Mouse (Mus musculus) midbrain, embryonic 11.5 days (tissue): ENCODE measurements around the gene Ncstn. TPM values are rescaled to one million over a fixed set of nuclear protein-coding genes. Genes with fewer than 3 reads are reported as not detected.

Experiments
- ATAC-seq: fragments of 200-750 bp; cut with Nextera tagmentation; 2 replicates; pipeline ENCODE4 v1.8.0; 2017; ENCODE audit warnings: moderate TSS enrichment, moderate library complexity; ENCODE audit not compliant: low FRiP score
- DNase-seq: peaks from one replicate; pipeline ENCODE4 v3.0.0; 2015; ENCODE audit warnings: low spot score; ENCODE audit errors: missing footprints
- H3K27ac ChIP-seq: fragments of 300-500 bp; sonication (generic); 2 replicates; pipeline ENCODE4 v1.5.1; 2014; ENCODE audit warnings: low read depth, low read length
- H3K27me3 ChIP-seq: fragments of 300-500 bp; sonication (generic); 2 replicates; pipeline ENCODE4 v1.6.1; 2014; ENCODE audit warnings: mild to moderate bottlenecking, low read length, moderate library complexity, mixed read lengths; ENCODE audit not compliant: control insufficient read depth, insufficient read depth
- H3K36me3 ChIP-seq: fragments of 300-500 bp; sonication (generic); 2 replicates; pipeline ENCODE4 v1.6.1; 2014; ENCODE audit warnings: mild to moderate bottlenecking, low read length, moderate library complexity, mixed read lengths; ENCODE audit not compliant: control insufficient read depth, insufficient read depth
- H3K4me1 ChIP-seq: fragments of 300-500 bp; sonication (generic); 2 replicates; pipeline ENCODE4 v1.6.1; 2014; ENCODE audit warnings: low read length; ENCODE audit not compliant: control insufficient read depth, insufficient read depth
- H3K4me2 ChIP-seq: fragments of 300-500 bp; sonication (generic); 2 replicates; pipeline ENCODE4 v1.6.1; 2014; ENCODE audit warnings: mild to moderate bottlenecking, moderate library complexity
- H3K4me3 ChIP-seq: fragments of 300-500 bp; sonication (generic); 2 replicates; pipeline ENCODE4 v1.5.1; 2014; ENCODE audit warnings: low read depth, low read length
- H3K9ac ChIP-seq: fragments of 300-500 bp; sonication (generic); 2 replicates; pipeline ENCODE4 v1.6.1; 2014; ENCODE audit warnings: low read length
- H3K9me3 ChIP-seq: fragments of 300-500 bp; sonication (generic); 2 replicates; pipeline ENCODE4 v1.6.1; 2016; ENCODE audit warnings: low read length; ENCODE audit not compliant: control insufficient read depth
- WGBS: fragments of 180-500 bp; shearing (Covaris S2); extraction: QIAGEN DNeasy Blood & Tissue Kit; methylation state at CpG from one replicate; pipeline ENCODE4 v1.1.7; 2014; 5-methylcytosine and 5-hydroxymethylcytosine counted together
- polyA plus RNA-seq: library from polyadenylated mRNA; unstranded; fragments of >200 nt; fragmentation: Nextera tagmentation; extraction: Ambion mirVana; gene quantifications from 2 replicates; pipeline ENCODE4 v1.2.1, GENCODE M21; 2014

The Ncstn gene
- polyA plus RNA-seq = 107 and 108 TPM in 2 replicates

GRCm38 (mm10) chr1:172082101-172082898 is at the start of gene Ncstn, which contains the start of gene Copa:
Gene Ncstn (minus strand): TSS chr1:172082795.
Gene Copa (plus strand): TSS chr1:172082529.
- H3K4me3 ChIP-seq = peak within 1 kb of the TSS; percentile 81
- peaks cover 9% of the 10 kb centered on the region for H3K4me1 ChIP-seq
- ATAC-seq (peak; percentile 97), DNase-seq (peak; percentile 99)
- WGBS = under 1% methylated on average over 40 of the region's 40 CpGs
- H3K27me3 ChIP-seq = no peaks in the 10 kb centered on the region
- peak within 1 kb of the TSS; percentile 40 for H3K27ac ChIP-seq
- peak within 1 kb of the TSS; percentile 53 for H3K4me2 ChIP-seq
- no peaks in the 10 kb centered on the region for H3K9me3 ChIP-seq
- peaks cover 12% of the 10 kb centered on the region for H3K36me3 ChIP-seq
- H3K9ac ChIP-seq = peak within 1 kb of the TSS; percentile 87

DNA sequence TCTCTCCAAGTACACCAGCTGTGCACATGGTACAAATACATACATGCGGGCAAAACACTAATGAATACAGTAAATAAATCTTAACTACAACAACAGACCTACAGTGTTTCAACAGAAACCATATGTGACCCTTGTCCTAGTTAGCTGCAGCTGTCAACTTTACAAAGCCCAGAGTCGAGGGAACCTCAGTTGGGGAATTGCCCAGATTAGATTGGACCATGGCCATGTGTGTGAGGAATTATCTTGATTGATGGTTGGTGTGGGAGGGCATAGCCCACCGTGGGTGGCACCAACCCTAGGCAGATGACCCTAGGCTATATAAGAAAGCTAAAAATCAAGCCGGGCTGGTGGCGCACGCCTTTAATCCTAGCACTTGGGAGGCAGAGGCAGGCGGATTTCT is 49.7 kb upstream of the Ncstn start:
- Histone ChIP-seq H3K36me3 (peaks cover 41% of the 10 kb centered on the region), H3K4me2 (no peak overlapping the region), H3K4me3 (no peak overlapping the region), H3K27ac (no peak overlapping the region), H3K4me1 (peaks cover 5% of the 10 kb centered on the region), H3K9me3 (no peaks in the 10 kb centered on the region), H3K9ac (no peak overlapping the region), H3K27me3 (no peaks in the 10 kb centered on the region)
- ATAC-seq (no peak), DNase-seq (no peak)
- WGBS = 93% methylated on average over 7 of the region's 7 CpGs

DNA sequence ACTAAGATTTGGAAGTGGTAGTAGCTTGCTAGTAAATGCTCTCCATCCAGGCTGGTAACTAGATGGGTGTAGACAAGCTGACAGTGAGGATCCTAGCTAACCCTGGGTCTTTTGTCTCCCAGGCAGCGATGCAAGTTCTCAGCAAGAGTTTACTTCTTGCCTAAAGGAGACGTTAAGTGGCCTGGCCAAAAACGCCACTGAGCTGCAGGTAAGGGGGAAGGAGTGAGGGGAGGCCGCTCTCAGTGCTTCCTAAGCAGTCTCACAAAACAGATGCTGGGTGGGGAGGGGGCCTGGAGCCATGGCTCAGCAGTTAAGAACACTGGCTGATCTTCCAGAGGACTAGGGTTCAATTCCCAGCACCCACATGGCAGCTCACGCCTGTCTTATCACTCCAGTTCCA is 47.2 kb upstream of the Ncstn start:
- Histone ChIP-seq H3K9me3 (no peaks in the 10 kb centered on the region), H3K9ac (no peak overlapping the region), H3K4me1 (peaks cover 10% of the 10 kb centered on the region), H3K27me3 (no peaks in the 10 kb centered on the region), H3K27ac (no peak overlapping the region), H3K4me3 (no peak overlapping the region), H3K4me2 (no peak overlapping the region), H3K36me3 (peaks cover 40% of the 10 kb centered on the region)
- WGBS = 96% methylated on average over 5 of the region's 5 CpGs
- ATAC-seq (no peak), DNase-seq (peak; percentile 82)

DNA sequence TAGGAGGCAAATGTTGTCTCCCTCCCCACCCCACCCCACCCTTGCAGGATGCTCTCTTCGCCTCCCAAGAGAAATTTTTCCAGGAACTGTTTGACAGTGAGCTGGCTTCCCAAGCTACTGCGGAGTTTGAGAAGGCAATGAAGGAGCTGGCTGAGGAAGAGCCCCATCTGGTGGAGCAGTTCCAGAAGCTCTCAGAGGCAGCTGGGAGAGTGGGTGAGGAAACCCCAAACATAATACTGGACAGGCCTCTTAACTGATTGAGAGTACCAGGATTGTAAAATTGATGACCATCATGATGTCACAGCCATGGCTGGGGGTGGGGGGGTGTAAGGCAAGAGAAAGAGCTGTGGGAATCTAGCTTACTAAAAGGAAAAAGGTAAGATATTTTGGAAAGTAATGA is 46.5 kb upstream of the Ncstn start:
- DNase-seq (peak; percentile 65), ATAC-seq (no peak)
- Histone ChIP-seq H3K4me1 (peaks cover 10% of the 10 kb centered on the region), H3K27me3 (no peaks in the 10 kb centered on the region), H3K36me3 (peaks cover 33% of the 10 kb centered on the region), H3K4me2 (no peak overlapping the region), H3K4me3 (no peak overlapping the region), H3K9ac (no peak overlapping the region), H3K27ac (no peak overlapping the region), H3K9me3 (no peaks in the 10 kb centered on the region)
- 81% methylated on average over 2 of the region's 2 CpGs for WGBS

DNA sequence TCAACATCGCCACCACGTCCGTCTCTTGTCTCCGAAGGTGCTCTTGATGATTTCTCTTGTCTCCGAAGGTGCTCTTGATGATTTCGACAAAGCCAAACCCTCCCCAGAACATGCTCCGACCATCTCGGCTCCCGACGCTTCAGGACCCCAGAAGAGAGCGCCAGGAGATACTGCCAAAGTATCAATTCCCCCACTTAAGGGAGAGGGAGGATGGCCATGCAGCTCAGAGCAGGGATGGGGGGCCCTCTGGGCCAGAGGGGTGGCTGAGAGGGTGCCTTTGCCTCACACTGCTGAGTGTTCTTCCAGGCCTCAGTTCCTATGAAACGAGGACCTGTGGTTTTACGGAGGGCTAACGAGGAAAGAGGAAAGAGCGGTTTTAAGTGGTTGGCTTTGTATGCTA is 46.0 kb upstream of the Ncstn start:
- H3K27ac ChIP-seq = no peak overlapping the region
- DNase-seq (no peak), ATAC-seq (no peak)
- H3K4me3 ChIP-seq = no peak overlapping the region
- WGBS = 94% methylated on average over 15 of the region's 15 CpGs
- H3K9ac ChIP-seq = no peak overlapping the region
- no peaks in the 10 kb centered on the region for H3K9me3 ChIP-seq
- peaks cover 31% of the 10 kb centered on the region for H3K36me3 ChIP-seq
- peaks cover 10% of the 10 kb centered on the region for H3K4me1 ChIP-seq
- no peaks in the 10 kb centered on the region for H3K27me3 ChIP-seq
- H3K4me2 ChIP-seq = no peak overlapping the region

GRCm38 (mm10) chr1:172127487-172127886 is 44.9 kb upstream of the Ncstn start:
- 60% methylated on average over 5 of the region's 5 CpGs for WGBS
- Histone ChIP-seq H3K9ac (peak overlapping the region; percentile 84), H3K27me3 (no peaks in the 10 kb centered on the region), H3K9me3 (no peaks in the 10 kb centered on the region), H3K4me1 (peaks cover 10% of the 10 kb centered on the region), H3K27ac (no peak overlapping the region), H3K4me2 (peak overlapping the region; percentile 67), H3K36me3 (peaks cover 23% of the 10 kb centered on the region), H3K4me3 (peak overlapping the region; percentile 81)
- DNase-seq (no peak), ATAC-seq (no peak)

DNA sequence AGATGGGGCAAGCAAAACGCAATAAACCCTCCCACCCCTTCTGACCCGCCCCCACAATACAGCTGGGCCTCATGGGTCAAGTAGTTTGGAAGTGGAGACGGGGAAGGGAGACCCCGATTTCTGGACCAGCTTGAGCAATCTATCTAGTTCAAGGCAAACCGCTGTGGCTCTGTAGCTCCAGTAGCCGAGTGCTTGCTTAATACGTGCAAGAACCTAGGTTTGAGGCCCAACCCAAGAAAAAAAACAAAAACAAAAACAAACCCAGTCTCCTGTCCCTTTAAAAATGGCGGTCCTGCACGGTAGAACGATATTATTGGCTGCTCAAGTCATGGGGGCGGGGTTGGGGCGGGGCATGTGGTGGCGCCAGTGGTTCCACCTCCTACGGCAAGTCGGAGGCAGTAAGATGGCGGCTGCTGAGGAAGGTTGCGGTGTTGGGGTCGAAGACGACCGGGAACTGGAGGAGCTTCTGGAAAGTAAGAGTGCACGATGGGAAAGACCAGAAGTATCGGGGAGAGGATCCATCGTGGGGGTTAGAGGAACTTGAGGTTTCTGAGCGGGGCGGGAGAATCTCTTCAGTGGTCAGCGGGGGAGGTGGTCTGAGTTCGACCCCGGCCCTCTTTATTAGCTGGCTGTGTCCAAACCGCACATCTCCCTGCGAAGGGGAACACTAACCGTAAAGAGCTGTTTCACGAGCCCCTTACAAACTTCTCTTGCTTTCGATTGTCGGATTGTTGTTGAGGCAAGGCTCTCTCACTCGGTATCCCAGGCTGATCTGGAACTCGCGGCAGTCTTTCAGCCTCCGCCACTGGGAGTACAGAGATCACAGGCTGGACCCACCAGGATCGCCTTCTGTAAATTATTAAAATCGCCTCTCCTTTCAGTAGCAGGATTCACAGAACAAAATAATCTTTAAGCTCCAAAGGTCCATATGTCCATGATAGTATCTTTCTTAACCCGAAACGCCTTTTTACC is 44.1 kb upstream of the Ncstn start, which contains the start of gene Pex19:
TSS of gene Pex19 (plus strand) at position 380 of the 972 bp plus-strand sequence.
- H3K4me2 ChIP-seq = peak within 1 kb of the TSS; percentile 67
- ATAC-seq (peak; percentile 98), DNase-seq (peak; percentile 99)
- no peaks in the 10 kb centered on the region for H3K27me3 ChIP-seq
- 2% methylated on average over 42 of the region's 42 CpGs for WGBS
- H3K9me3 ChIP-seq = no peaks in the 10 kb centered on the region
- no peak within 1 kb of the TSS for H3K27ac ChIP-seq
- H3K4me3 ChIP-seq = peak within 1 kb of the TSS; percentile 81
- peaks cover 15% of the 10 kb centered on the region for H3K36me3 ChIP-seq
- peak within 1 kb of the TSS; percentile 84 for H3K9ac ChIP-seq
- H3K4me1 ChIP-seq = peaks cover 10% of the 10 kb centered on the region

GRCm38 (mm10) chr1:172124572-172124971 is 42.0 kb upstream of the Ncstn start:
- DNase-seq (no peak), ATAC-seq (no peak)
- peaks cover 10% of the 10 kb centered on the region for H3K4me1 ChIP-seq
- no peaks in the 10 kb centered on the region for H3K27me3 ChIP-seq
- H3K36me3 ChIP-seq = peaks cover 17% of the 10 kb centered on the region
- H3K27ac ChIP-seq = no peak overlapping the region
- no peaks in the 10 kb centered on the region for H3K9me3 ChIP-seq
- H3K4me3 ChIP-seq = no peak overlapping the region
- 75% methylated on average over 6 of the region's 6 CpGs for whole genome bisulfite sequencing
- H3K4me2 ChIP-seq = no peak overlapping the region
- H3K9ac ChIP-seq = no peak overlapping the region
